Mouse (Mus musculus) cerebellum, adult (tissue): ENCODE results near the gene Ooep.
"Not testable (repeated sequence)": the region's sequence is repeated elsewhere in the genome, so short reads cannot be mapped to it uniquely, and the experiment has no call there.

Source experiments
- ATAC-seq: cut with Nextera tagmentation; 2 replicates; pipeline ENCODE4 v1.9.2; 2017; ENCODE audit warnings: mild to moderate bottlenecking, moderate library complexity, mixed read lengths; ENCODE audit not compliant: insufficient number of reproducible peaks, low FRiP score, low TSS enrichment

Gene Ooep

DNA sequence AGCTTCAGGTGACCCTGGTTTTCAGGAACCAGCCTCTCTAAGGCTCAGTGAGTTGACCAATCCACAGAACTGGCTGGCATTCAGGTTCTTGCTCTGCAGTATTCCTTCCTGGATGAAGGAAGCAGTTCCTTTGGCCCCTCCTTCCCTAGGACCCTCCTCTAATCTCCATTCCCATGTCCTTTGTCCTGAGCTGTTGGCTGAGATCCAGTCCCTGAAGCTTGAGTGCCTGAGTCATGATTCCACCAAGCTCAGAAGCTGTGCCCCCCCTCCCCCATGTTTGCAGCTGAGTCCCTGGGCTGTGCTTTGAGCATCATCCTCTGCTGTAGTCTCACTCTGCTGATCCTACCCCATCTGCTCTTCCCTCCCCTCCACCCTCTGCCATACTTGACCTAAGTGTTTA lies 41.5 kb downstream of the Ooep start:
- ATAC-seq: not testable (repeated sequence)

DNA sequence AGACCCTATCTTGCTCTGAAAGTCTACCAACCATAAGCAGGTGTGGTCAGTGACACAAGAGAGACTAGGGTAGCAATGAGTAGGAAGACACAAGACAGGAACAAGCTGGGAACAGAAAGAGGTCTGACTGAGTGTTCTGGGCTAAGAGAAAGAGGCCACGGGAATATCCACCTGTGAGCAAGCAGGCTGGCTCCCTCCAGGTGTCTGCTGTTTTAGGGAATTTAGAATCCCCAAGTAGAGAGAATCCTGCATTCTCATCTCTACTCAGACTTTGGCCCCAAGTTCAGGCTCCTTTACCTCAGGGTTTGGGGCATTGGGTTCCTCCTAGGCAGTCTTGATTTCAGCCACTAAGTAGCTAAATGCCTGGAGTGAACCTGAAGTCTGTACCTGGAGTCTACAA lies 51.2 kb downstream of the Ooep start, which contains the start of gene Omt2b:
Omt2b (plus strand) TSS at position 301 of the 400 bp plus-strand sequence.
- not testable (repeated sequence) for ATAC-seq
